Comparison of ENCODE assay signal across 8 mouse cellular contexts in genomic region chr6:134151853-134152505, GRCm38 (mm10).
A peak's percentile ranks its signal among the peaks of the same experiment; 100 is the strongest.
DNase-seq lines count a peak whose midpoint lies in the region; ATAC-seq lines count a peak whose summit lies in the region.

No protein-coding gene starts in this region.

- 45% methylated on average over 9 of the region's 9 CpGs for WGBS in heart, embryonic 11.5 days (ENCODE audit: insufficient replicate concordance)
- 33% methylated on average over 9 of the region's 9 CpGs for WGBS in lung, embryonic 15.5 days

- H3K4me3 ChIP-seq in heart, embryonic 11.5 days (ENCODE audit: low read depth, low read length), result no peak overlapping the region
- H3K4me3 ChIP-seq in lung, embryonic 15.5 days, result no peak overlapping the region

- H3K9ac ChIP-seq in heart, embryonic 11.5 days (ENCODE audit: low read depth, low read length), result 0 out of 2 replicates have a peak overlapping the region, but pooled peaks have one; percentile 28
- H3K9ac ChIP-seq in lung, embryonic 15.5 days, result no peak overlapping the region

- no peaks in the 10 kb centered on the region for H3K9me3 ChIP-seq in heart, embryonic 11.5 days (replicated peaks; ENCODE audit: control insufficient read depth, low read length)
- no peaks in the 10 kb centered on the region for H3K9me3 ChIP-seq in lung, embryonic 15.5 days

- H3K27ac ChIP-seq in heart, embryonic 11.5 days (ENCODE audit: low read depth, low read length), result peak overlapping the region; percentile 58
- H3K27ac ChIP-seq in lung, embryonic 15.5 days, result peak overlapping the region; percentile 88

- peak; percentile 57 for DNase-seq in adrenal gland, adult 2 months
- no peak for DNase-seq in adrenal gland, adult 18-20 months (ENCODE audit: low spot score in 2 of 2)
- peak; percentile 31 for DNase-seq in adrenal gland, postnatal 14 days
- DNase-seq in kidney, postnatal 10 days, result peak; percentile 72
- DNase-seq in cerebellum, postnatal 4 days (ENCODE audit: low spot score in 2 of 2), result no peak
- no peak for DNase-seq in cerebellum, adult 8-10 months

- ATAC-seq in heart, embryonic 11.5 days (replicated peaks; ENCODE audit: insufficient number of reproducible peaks, low FRiP score, low TSS enrichment), result no peak
- peak; percentile 76 for ATAC-seq in lung, embryonic 15.5 days (ENCODE audit: borderline replicate concordance, extremely low read depth, low FRiP score, low TSS enrichment)

- H3K27me3 ChIP-seq in heart, embryonic 11.5 days (ENCODE audit: control insufficient read depth, insufficient read depth, low read length), result no peaks in the 10 kb centered on the region
- no peaks in the 10 kb centered on the region for H3K27me3 ChIP-seq in lung, embryonic 15.5 days

- no peaks in the 10 kb centered on the region for H3K36me3 ChIP-seq in heart, embryonic 11.5 days (ENCODE audit: control insufficient read depth, insufficient read depth, low read length)
- no peaks in the 10 kb centered on the region for H3K36me3 ChIP-seq in lung, embryonic 15.5 days

- no peak overlapping the region for H3K4me2 ChIP-seq in heart, embryonic 11.5 days
- peak overlapping the region; percentile 33 for H3K4me2 ChIP-seq in lung, embryonic 15.5 days

- H3K4me1 ChIP-seq in heart, embryonic 11.5 days (ENCODE audit: control insufficient read depth, insufficient read depth, low read length), result peaks cover 66% of the 10 kb centered on the region
- H3K4me1 ChIP-seq in lung, embryonic 15.5 days, result peaks cover 79% of the 10 kb centered on the region

Comparison
In these comparisons a context has a peak if more than half of its experiments do, and no peak if none do; other contexts are left out.
1. DNase-seq: peak in adrenal gland, adult 2 months (single experiment), adrenal gland, postnatal 14 days (single experiment) and kidney, postnatal 10 days (single experiment); none in adrenal gland, adult 18-20 months (0 of 2), cerebellum, postnatal 4 days (0 of 2) and cerebellum, adult 8-10 months (single experiment).